Mouse (Mus musculus) CH12.LX (cell line): ENCODE results near the gene Ttll5.

Experiments used
- BHLHE40 ChIP-seq: IDR thresholded peaks from 2 replicates; pipeline ENCODE4 v1.6.1; 2011; ENCODE audit warnings: mild to moderate bottlenecking, low read depth, low read length, improper control_type of control experiment
- CTCF ChIP-seq, 2 experiments: IDR thresholded peaks in 1 of 2; conservative IDR thresholded peaks in 1 of 2; 2 replicates each; pipeline ENCODE4 v1.5.1; 2011 to 2012; ENCODE audit warnings: low read depth in 2 of 2, low read length in 2 of 2, improper control_type of control experiment in 1 of 2, inconsistent platforms in 1 of 2, mild to moderate bottlenecking in 1 of 2, moderate library complexity in 1 of 2
- E2F4 ChIP-seq: IDR thresholded peaks from 2 replicates; pipeline ENCODE4 v1.6.1; 2011; ENCODE audit warnings: low read depth, low read length, improper control_type of control experiment; ENCODE audit not compliant: insufficient replicate concordance
- EP300 ChIP-seq: IDR thresholded peaks from 2 replicates; pipeline ENCODE4 v1.6.1; 2011; ENCODE audit warnings: low read length, improper control_type of control experiment
- ETS1 ChIP-seq: conservative IDR thresholded peaks from 2 replicates; pipeline ENCODE4 v1.6.1; 2012; ENCODE audit warnings: low read depth, mild to moderate bottlenecking, inconsistent platforms, low read length, improper control_type of control experiment, moderate library complexity
- KAT2A ChIP-seq: IDR thresholded peaks from 2 replicates; pipeline ENCODE4 v1.6.1; 2012; ENCODE audit warnings: low read length, improper control_type of control experiment, inconsistent platforms; ENCODE audit not compliant: insufficient replicate concordance
- MAX ChIP-seq: IDR thresholded peaks from 2 replicates; pipeline ENCODE4 v1.6.1; 2011; ENCODE audit warnings: low read length, improper control_type of control experiment
- MYC ChIP-seq: IDR thresholded peaks from 2 replicates; pipeline ENCODE4 v1.6.1; 2011; ENCODE audit warnings: low read depth, mild to moderate bottlenecking, improper control_type of control experiment, low read length
- POLR2A ChIP-seq: IDR thresholded peaks from 2 replicates; pipeline ENCODE4 v1.6.1; 2011; ENCODE audit warnings: low read depth, mild to moderate bottlenecking, improper control_type of control experiment, low read length
- POLR2AphosphoS2 ChIP-seq: IDR thresholded peaks from 2 replicates; pipeline ENCODE4 v1.6.1; 2011; ENCODE audit warnings: low read depth, low read length, improper control_type of control experiment
- RAD21 ChIP-seq: IDR thresholded peaks from 2 replicates; pipeline ENCODE4 v1.6.1; 2011; ENCODE audit warnings: low read depth, mild to moderate bottlenecking, low read length, improper control_type of control experiment, moderate library complexity
- RCOR1 ChIP-seq: conservative IDR thresholded peaks from 2 replicates; pipeline ENCODE4 v1.6.1; 2012; ENCODE audit warnings: low read depth, mild to moderate bottlenecking, inconsistent platforms, low read length, improper control_type of control experiment

DNA sequence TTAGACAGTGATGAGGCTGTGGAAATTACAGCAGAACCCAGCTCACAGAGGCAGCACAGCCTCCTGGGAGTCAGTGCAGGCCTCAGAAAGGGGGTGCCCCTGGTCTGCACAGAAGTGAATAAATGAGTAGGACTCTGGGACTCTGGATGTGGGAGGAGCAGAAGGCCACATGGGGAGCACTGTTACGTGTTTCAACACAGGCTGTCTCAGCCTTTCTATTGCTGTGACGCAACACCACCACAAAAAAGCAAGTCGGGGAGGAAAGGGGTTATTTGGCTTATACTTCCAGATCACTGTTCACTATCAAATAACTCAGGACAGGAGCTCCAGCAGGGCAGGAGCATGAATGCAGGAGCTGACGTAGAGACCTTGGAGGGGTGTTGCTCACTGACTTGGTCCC lies 271.3 kb downstream of the Ttll5 start:
- TF ChIP-seq EP300 (no peak), MAX (no peak), BHLHE40 (no peak), RAD21 (no peak), CTCF (conservative IDR thresholded peaks at IDR 0.05 in 1 of 2, IDR thresholded peaks at IDR 0.05 in 1 of 2; ENCODE audit: low read depth in 2 of 2, low read length in 2 of 2) (no peak), POLR2AphosphoS2 (no peak), KAT2A (no peak), ETS1 (no peak; the same call in 1 of the 2 replicates), RCOR1 (no peak), MYC (no peak), E2F4 (no peak), POLR2A (no peak)
